Mouse (Mus musculus): ENCODE data around the gene Gfod1. TPM values are rescaled to one million over a fixed set of nuclear protein-coding genes. Genes with fewer than 3 reads are reported as not detected.

The Gfod1 gene
- polyA plus RNA-seq, 1 experiment from 2014 or later, result 0.18 TPM

GRCm38 (mm10) chr13:43289076-43289475 is 14.9 kb downstream of the Gfod1 start:
- Histone ChIP-seq H3K36me3 (ENCODE audit: control insufficient read depth, insufficient read depth, low read length) (no peaks in the 10 kb centered on the region), H3K9me3 (ENCODE audit: control insufficient read depth, low read length) (no peaks in the 10 kb centered on the region), H3K27ac (ENCODE audit: low read length) (no peak overlapping the region), H3K4me1 (ENCODE audit: control insufficient read depth, insufficient read depth, low read length) (no peaks in the 10 kb centered on the region), H3K4me3 (ENCODE audit: low read length) (no peak overlapping the region), H3K27me3 (replicated peaks; ENCODE audit: control insufficient read depth, insufficient read depth, low read length) (no peaks in the 10 kb centered on the region), H3K9ac (ENCODE audit: low read depth, low read length) (no peak overlapping the region), H3K4me2 (ENCODE audit: low read depth, low read length) (no peak overlapping the region)
- no peak for ATAC-seq
- WGBS, result 74% methylated on average over 6 of the region's 6 CpGs

- Histone ChIP-seq H3K4me1 (ENCODE audit: control insufficient read depth, insufficient read depth, low read length) (no peaks in the 10 kb centered on the region), H3K36me3 (ENCODE audit: control insufficient read depth, insufficient read depth, low read length) (no peaks in the 10 kb centered on the region), H3K4me2 (ENCODE audit: low read depth, low read length) (no peak overlapping the region), H3K4me3 (ENCODE audit: low read length) (no peak overlapping the region), H3K27ac (ENCODE audit: low read length) (no peak overlapping the region), H3K27me3 (replicated peaks; ENCODE audit: control insufficient read depth, insufficient read depth, low read length) (no peaks in the 10 kb centered on the region), H3K9ac (ENCODE audit: low read depth, low read length) (no peak overlapping the region), H3K9me3 (ENCODE audit: control insufficient read depth, low read length) (no peaks in the 10 kb centered on the region)
- WGBS, result 68% methylated on average over 4 of the region's 4 CpGs
- no peak for ATAC-seq
Observed at GRCm38 (mm10) chr13:43288444-43288843, 15.5 kb downstream of the Gfod1 start.

DNA sequence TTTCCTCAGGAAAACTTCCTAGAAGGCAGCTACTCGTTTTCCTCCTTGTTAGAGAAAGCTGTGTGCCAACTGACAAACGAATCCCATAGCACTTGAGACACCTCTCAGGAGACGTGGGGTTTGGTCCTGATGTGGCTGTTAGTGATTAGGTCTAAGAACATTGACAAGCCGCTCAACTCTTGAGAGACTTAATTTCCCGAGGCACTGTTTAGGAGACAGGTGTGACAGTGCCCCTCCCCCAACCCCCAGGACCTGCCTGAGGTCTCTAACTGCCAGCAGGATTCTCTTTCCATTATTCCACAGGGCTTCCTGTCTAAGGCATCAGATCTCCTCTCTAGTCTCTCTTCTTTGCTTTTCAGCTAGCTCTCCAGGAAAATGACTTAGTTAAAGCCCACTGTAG is 15.9 kb downstream of the Gfod1 start:
- H3K9ac ChIP-seq (ENCODE audit: low read depth, low read length), result no peak overlapping the region
- H3K4me2 ChIP-seq (ENCODE audit: low read depth, low read length), result no peak overlapping the region
- H3K27ac ChIP-seq (ENCODE audit: low read length), result no peak overlapping the region
- no peak for ATAC-seq
- H3K27me3 ChIP-seq (replicated peaks; ENCODE audit: control insufficient read depth, insufficient read depth, low read length), result no peaks in the 10 kb centered on the region
- H3K4me3 ChIP-seq (ENCODE audit: low read length), result no peak overlapping the region
- no peaks in the 10 kb centered on the region for H3K4me1 ChIP-seq (ENCODE audit: control insufficient read depth, insufficient read depth, low read length)
- WGBS, result 44% methylated on average over 5 of the region's 5 CpGs
- no peaks in the 10 kb centered on the region for H3K9me3 ChIP-seq (ENCODE audit: control insufficient read depth, low read length)
- no peaks in the 10 kb centered on the region for H3K36me3 ChIP-seq (ENCODE audit: control insufficient read depth, insufficient read depth, low read length)

DNA sequence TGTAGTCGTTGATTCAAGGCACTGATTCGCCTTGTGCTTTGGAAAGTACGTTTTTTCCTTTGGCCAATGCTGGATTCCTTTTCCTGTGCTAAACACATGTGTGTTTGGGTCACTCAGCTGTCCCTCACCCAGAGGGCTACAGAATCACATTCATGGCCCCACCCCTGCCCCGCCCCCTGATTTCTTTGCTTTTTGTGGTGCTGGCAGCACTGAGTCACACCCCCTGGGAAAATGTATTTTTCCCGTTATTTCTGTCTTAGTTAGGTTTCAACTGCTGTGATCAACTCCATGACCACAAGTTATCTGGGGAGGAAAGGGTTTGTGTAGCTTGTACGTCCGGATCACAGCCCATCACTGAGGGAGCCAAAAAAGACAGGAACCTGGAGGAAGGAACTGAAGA is 17.1 kb downstream of the Gfod1 start:
- Histone ChIP-seq H3K4me3 (ENCODE audit: low read length) (no peak overlapping the region), H3K4me2 (ENCODE audit: low read depth, low read length) (no peak overlapping the region), H3K27me3 (replicated peaks; ENCODE audit: control insufficient read depth, insufficient read depth, low read length) (no peaks in the 10 kb centered on the region), H3K9ac (ENCODE audit: low read depth, low read length) (no peak overlapping the region), H3K36me3 (ENCODE audit: control insufficient read depth, insufficient read depth, low read length) (no peaks in the 10 kb centered on the region), H3K9me3 (ENCODE audit: control insufficient read depth, low read length) (no peaks in the 10 kb centered on the region), H3K27ac (ENCODE audit: low read length) (no peak overlapping the region), H3K4me1 (ENCODE audit: control insufficient read depth, insufficient read depth, low read length) (no peaks in the 10 kb centered on the region)
- no peak for ATAC-seq
- 66% methylated on average over 7 of the region's 7 CpGs for WGBS

DNA sequence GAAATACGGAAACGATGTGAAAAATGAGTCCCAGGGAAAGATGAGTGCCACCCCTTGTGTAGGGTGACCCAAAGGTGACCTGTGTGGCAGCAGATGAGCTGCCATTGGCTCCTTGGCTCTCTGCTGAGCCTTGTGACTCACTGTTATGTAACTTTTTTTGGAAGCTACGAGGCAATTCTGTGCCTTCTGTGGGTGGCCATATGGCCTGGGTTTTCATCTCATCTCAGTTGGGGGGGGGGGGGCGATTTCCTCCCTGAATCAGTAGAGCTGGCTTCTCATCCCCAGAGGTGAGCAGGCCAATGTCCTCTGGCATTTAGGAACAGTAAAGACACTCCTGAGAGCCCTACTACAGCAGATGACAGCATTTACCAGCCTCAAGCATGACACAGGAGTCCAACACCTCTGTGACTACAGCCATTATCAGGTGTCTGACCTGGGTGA is 19.2 kb downstream of the Gfod1 start:
- H3K9me3 ChIP-seq (ENCODE audit: control insufficient read depth, low read length), result no peaks in the 10 kb centered on the region
- no peak overlapping the region for H3K4me3 ChIP-seq (ENCODE audit: low read length)
- H3K27me3 ChIP-seq (replicated peaks; ENCODE audit: control insufficient read depth, insufficient read depth, low read length), result no peaks in the 10 kb centered on the region
- H3K36me3 ChIP-seq (ENCODE audit: control insufficient read depth, insufficient read depth, low read length), result no peaks in the 10 kb centered on the region
- no peak overlapping the region for H3K9ac ChIP-seq (ENCODE audit: low read depth, low read length)
- 71% methylated on average over 4 of the region's 4 CpGs for WGBS
- ATAC-seq, result no peak
- no peaks in the 10 kb centered on the region for H3K4me1 ChIP-seq (ENCODE audit: control insufficient read depth, insufficient read depth, low read length)
- H3K4me2 ChIP-seq (ENCODE audit: low read depth, low read length), result no peak overlapping the region
- H3K27ac ChIP-seq (ENCODE audit: low read length), result no peak overlapping the region

GRCm38 (mm10) chr13:43273906-43274305 is 30.1 kb downstream of the Gfod1 start:
- Histone ChIP-seq H3K9me3 (ENCODE audit: control insufficient read depth, low read length) (no peaks in the 10 kb centered on the region), H3K4me1 (ENCODE audit: control insufficient read depth, insufficient read depth, low read length) (peaks cover 2% of the 10 kb centered on the region; the same call in 1 of the 2 replicates), H3K9ac (ENCODE audit: low read depth, low read length) (no peak overlapping the region), H3K4me3 (ENCODE audit: low read length) (no peak overlapping the region), H3K36me3 (ENCODE audit: control insufficient read depth, insufficient read depth, low read length) (no peaks in the 10 kb centered on the region), H3K27me3 (replicated peaks; ENCODE audit: control insufficient read depth, insufficient read depth, low read length) (no peaks in the 10 kb centered on the region), H3K27ac (ENCODE audit: low read length) (no peak overlapping the region), H3K4me2 (ENCODE audit: low read depth, low read length) (no peak overlapping the region)
- ATAC-seq, result no peak
- WGBS, result 93% methylated on average over 14 of the region's 14 CpGs

- H3K9ac ChIP-seq (ENCODE audit: low read depth, low read length), result no peak overlapping the region
- no peaks in the 10 kb centered on the region for H3K36me3 ChIP-seq (ENCODE audit: control insufficient read depth, insufficient read depth, low read length)
- no peaks in the 10 kb centered on the region for H3K9me3 ChIP-seq (ENCODE audit: control insufficient read depth, low read length)
- H3K4me3 ChIP-seq (ENCODE audit: low read length), result no peak overlapping the region
- no peak overlapping the region for H3K4me2 ChIP-seq (ENCODE audit: low read depth, low read length)
- no peaks in the 10 kb centered on the region for H3K27me3 ChIP-seq (replicated peaks; ENCODE audit: control insufficient read depth, insufficient read depth, low read length)
- H3K27ac ChIP-seq (ENCODE audit: low read length), result no peak overlapping the region
- peaks cover 3% of the 10 kb centered on the region; the same call in 1 of the 2 replicates for H3K4me1 ChIP-seq (ENCODE audit: control insufficient read depth, insufficient read depth, low read length)
- 76% methylated on average over 13 of the region's 13 CpGs for WGBS
- no peak for ATAC-seq
Observed at GRCm38 (mm10) chr13:43272303-43273135, 31.5 kb downstream of the Gfod1 start.

DNA sequence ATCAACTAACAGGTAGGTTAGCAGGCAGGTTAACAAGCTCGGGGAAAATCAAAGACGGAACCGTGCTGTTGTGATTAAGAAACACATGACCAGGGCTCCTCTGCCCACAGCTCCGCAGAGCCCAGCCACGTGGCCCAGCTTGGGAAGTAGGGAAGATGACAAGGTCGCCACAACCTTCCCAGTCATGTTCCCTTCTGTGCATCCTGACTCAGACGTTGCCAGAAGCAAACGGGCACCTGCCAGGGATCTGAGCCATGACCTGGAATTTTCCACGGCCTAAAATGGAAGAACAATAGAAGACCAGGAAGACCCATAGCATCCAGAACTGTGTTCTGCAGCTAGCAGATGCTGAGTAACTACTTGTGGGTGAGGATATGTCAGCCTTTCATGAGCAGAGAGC is 32.5 kb downstream of the Gfod1 start:
- no peak for ATAC-seq
- H3K4me2 ChIP-seq (ENCODE audit: low read depth, low read length), result no peak overlapping the region
- H3K4me1 ChIP-seq (ENCODE audit: control insufficient read depth, insufficient read depth, low read length), result peaks cover 3% of the 10 kb centered on the region; the same call in 1 of the 2 replicates
- no peaks in the 10 kb centered on the region for H3K27me3 ChIP-seq (replicated peaks; ENCODE audit: control insufficient read depth, insufficient read depth, low read length)
- H3K27ac ChIP-seq (ENCODE audit: low read length), result no peak overlapping the region
- H3K36me3 ChIP-seq (ENCODE audit: control insufficient read depth, insufficient read depth, low read length), result no peaks in the 10 kb centered on the region
- no peak overlapping the region for H3K4me3 ChIP-seq (ENCODE audit: low read length)
- no peak overlapping the region for H3K9ac ChIP-seq (ENCODE audit: low read depth, low read length)
- no peaks in the 10 kb centered on the region for H3K9me3 ChIP-seq (ENCODE audit: control insufficient read depth, low read length)
- WGBS, result 78% methylated on average over 9 of the region's 9 CpGs

- no peaks in the 10 kb centered on the region for H3K36me3 ChIP-seq (ENCODE audit: control insufficient read depth, insufficient read depth, low read length)
- ATAC-seq, result no peak
- H3K27ac ChIP-seq (ENCODE audit: low read length), result no peak overlapping the region
- no peak overlapping the region for H3K9ac ChIP-seq (ENCODE audit: low read depth, low read length)
- peaks cover 3% of the 10 kb centered on the region; the same call in 1 of the 2 replicates for H3K4me1 ChIP-seq (ENCODE audit: control insufficient read depth, insufficient read depth, low read length)
- H3K27me3 ChIP-seq (replicated peaks; ENCODE audit: control insufficient read depth, insufficient read depth, low read length), result no peaks in the 10 kb centered on the region
- H3K4me2 ChIP-seq (ENCODE audit: low read depth, low read length), result no peak overlapping the region
- WGBS, result 74% methylated on average over 10 of the region's 10 CpGs
- H3K9me3 ChIP-seq (ENCODE audit: control insufficient read depth, low read length), result no peaks in the 10 kb centered on the region
- no peak overlapping the region for H3K4me3 ChIP-seq (ENCODE audit: low read length)
Observed at GRCm38 (mm10) chr13:43270220-43270597, 33.8 kb downstream of the Gfod1 start.
